Mouse (Mus musculus): ENCODE results near the gene Dnajc17.

- TF ChIP-seq CTCF (IDR thresholded peaks at IDR 0.05): no peak
- TF ChIP-seq EP300 (IDR thresholded peaks at IDR 0.05): no peak
Measured at GRCm38 (mm10) chr2:119173991-119174651, 34.5 kb downstream of the Dnajc17 start, which contains the start of gene Gm14137.

Measured in lung, postnatal 0 days (tissue).